Mouse (Mus musculus) kidney, adult 2 months (tissue): ENCODE results near the gene Smim4.

Experiments
- CTCF ChIP-seq: fragments of 200-500 bp; conservative IDR thresholded peaks from 2 replicates; pipeline ENCODE4 v1.5.1; 2011; ENCODE audit warnings: low read depth, mild to moderate bottlenecking, control low read depth, low read length, moderate library complexity, mixed read lengths; ENCODE audit not compliant: insufficient read depth, insufficient read length
- POLR2A ChIP-seq: fragments of 200-500 bp; IDR thresholded peaks from one replicate; pipeline ENCODE4 v1.6.1; 2011; ENCODE audit warnings: low read depth, low read length, control low read depth

- TF ChIP-seq CTCF (no peak), POLR2A (no peak)
These were observed 1.8 kb upstream of the Smim4 start, which contains the start of gene Nt5dc2 for GRCm38 (mm10) chr14:31130236-31131220.
